Mouse (Mus musculus) hindbrain, embryonic 16.5 days (tissue): ENCODE data around the gene Vapb. TPM values are rescaled to one million over a fixed set of nuclear protein-coding genes. Genes with fewer than 3 reads are reported as not detected.

Experiments used
- ATAC-seq: fragments of 200-750 bp; cut with Nextera tagmentation; 2 replicates; pipeline ENCODE4 v1.8.0; 2017; ENCODE audit warnings: moderate TSS enrichment, moderate library complexity
- H3K27ac ChIP-seq: fragments of 300-500 bp; sonication (generic); 2 replicates; pipeline ENCODE4 v1.5.1; 2014; ENCODE audit warnings: low read depth, mild to moderate bottlenecking, control low read depth, low read length, moderate library complexity
- H3K27me3 ChIP-seq: fragments of 300-500 bp; sonication (generic); replicated peaks from 2 replicates; pipeline ENCODE4 v1.6.1; 2014; ENCODE audit warnings: low read length; ENCODE audit not compliant: control insufficient read depth, insufficient read depth
- H3K36me3 ChIP-seq: fragments of 300-500 bp; sonication (generic); 2 replicates; pipeline ENCODE4 v1.6.1; 2014; ENCODE audit warnings: mild to moderate bottlenecking, low read length, moderate library complexity, mixed read lengths; ENCODE audit not compliant: control insufficient read depth, insufficient read depth
- H3K4me1 ChIP-seq: fragments of 300-500 bp; sonication (generic); 2 replicates; pipeline ENCODE4 v1.6.1; 2014; ENCODE audit warnings: low read depth, low read length; ENCODE audit not compliant: control insufficient read depth, insufficient read depth
- H3K4me2 ChIP-seq: fragments of 300-500 bp; sonication (generic); 2 replicates; pipeline ENCODE4 v1.6.1; 2014; ENCODE audit warnings: mild to moderate bottlenecking, low read length, control low read depth, moderate library complexity
- H3K4me3 ChIP-seq: fragments of 300-500 bp; sonication (generic); 2 replicates; pipeline ENCODE4 v1.5.1; 2014; ENCODE audit warnings: mild to moderate bottlenecking, low read length, control low read depth, moderate library complexity
- H3K9ac ChIP-seq: fragments of 300-500 bp; sonication (generic); 2 replicates; pipeline ENCODE4 v1.6.1; 2014; ENCODE audit warnings: low read depth, mild to moderate bottlenecking, control low read depth, low read length, moderate library complexity
- H3K9me3 ChIP-seq: fragments of 300-500 bp; sonication (generic); 2 replicates; pipeline ENCODE4 v1.6.1; 2014; ENCODE audit warnings: mild to moderate bottlenecking, low read length, moderate library complexity; ENCODE audit not compliant: control insufficient read depth
- WGBS: fragments of 180-500 bp; shearing (Covaris S2); extraction: QIAGEN DNeasy Blood & Tissue Kit; methylation state at CpG from one replicate; pipeline ENCODE4 v1.1.7; 2014; 5-methylcytosine and 5-hydroxymethylcytosine counted together
- polyA plus RNA-seq: library from polyadenylated mRNA; unstranded; fragments of >200 nt; fragmentation: Nextera tagmentation; extraction: Ambion mirVana; gene quantifications from 2 replicates; pipeline ENCODE4 v1.2.1, GENCODE M21; 2015

The Vapb gene
- polyA plus RNA-seq, 1 experiment from 2014 or later: 22.1 TPM

- Histone ChIP-seq H3K4me1 (no peaks in the 10 kb centered on the region), H3K27me3 (no peaks in the 10 kb centered on the region), H3K27ac (no peak overlapping the region), H3K9me3 (no peaks in the 10 kb centered on the region), H3K4me2 (no peak overlapping the region), H3K9ac (no peak overlapping the region), H3K36me3 (no peaks in the 10 kb centered on the region), H3K4me3 (no peak overlapping the region)
- no peak for ATAC-seq
- 91% methylated on average over 7 of the region's 7 CpGs for WGBS
These were observed 69.3 kb downstream of the Vapb start for GRCm38 (mm10) chr2:173806621-173807020.

GRCm38 (mm10) chr2:173808942-173809341 lies 71.6 kb downstream of the Vapb start:
- Histone ChIP-seq H3K9me3 (no peaks in the 10 kb centered on the region), H3K4me1 (no peaks in the 10 kb centered on the region), H3K36me3 (no peaks in the 10 kb centered on the region), H3K4me2 (no peak overlapping the region), H3K27me3 (no peaks in the 10 kb centered on the region), H3K9ac (no peak overlapping the region), H3K27ac (no peak overlapping the region), H3K4me3 (no peak overlapping the region)
- no peak for ATAC-seq
- 88% methylated on average over 7 of the region's 7 CpGs for WGBS

GRCm38 (mm10) chr2:173810036-173810850 lies 72.9 kb downstream of the Vapb start:
- H3K4me2 ChIP-seq: no peak overlapping the region
- H3K9ac ChIP-seq: no peak overlapping the region
- H3K4me1 ChIP-seq: no peaks in the 10 kb centered on the region
- H3K36me3 ChIP-seq: no peaks in the 10 kb centered on the region
- H3K27me3 ChIP-seq: no peaks in the 10 kb centered on the region
- H3K4me3 ChIP-seq: no peak overlapping the region
- no peaks in the 10 kb centered on the region for H3K9me3 ChIP-seq
- ATAC-seq: no peak
- WGBS: 82% methylated on average over 15 of the region's 15 CpGs
- H3K27ac ChIP-seq: no peak overlapping the region

GRCm38 (mm10) chr2:173810851-173811130 lies 73.5 kb downstream of the Vapb start:
- Histone ChIP-seq H3K4me1 (no peaks in the 10 kb centered on the region), H3K27me3 (no peaks in the 10 kb centered on the region), H3K4me3 (no peak overlapping the region), H3K9me3 (no peaks in the 10 kb centered on the region), H3K27ac (no peak overlapping the region), H3K36me3 (no peaks in the 10 kb centered on the region), H3K4me2 (no peak overlapping the region), H3K9ac (no peak overlapping the region)
- 80% methylated on average over 5 of the region's 5 CpGs for whole genome bisulfite sequencing
- no peak for ATAC-seq

GRCm38 (mm10) chr2:173811850-173812249 lies 74.5 kb downstream of the Vapb start:
- 72% methylated on average over 8 of the region's 8 CpGs for WGBS

GRCm38 (mm10) chr2:173813071-173813470 lies 75.8 kb downstream of the Vapb start:
- Histone ChIP-seq H3K4me2 (no peak overlapping the region), H3K27me3 (no peaks in the 10 kb centered on the region), H3K9me3 (peaks cover 8% of the 10 kb centered on the region), H3K4me3 (no peak overlapping the region), H3K4me1 (no peaks in the 10 kb centered on the region), H3K27ac (no peak overlapping the region), H3K36me3 (no peaks in the 10 kb centered on the region), H3K9ac (no peak overlapping the region)
- 82% methylated on average over 5 of the region's 5 CpGs for WGBS
- ATAC-seq: no peak

More at GRCm38 (mm10) chr2:173811850-173812249, 74.5 kb downstream of the Vapb start:
- Histone ChIP-seq H3K4me1 (no peaks in the 10 kb centered on the region), H3K4me2 (no peak overlapping the region), H3K27me3 (no peaks in the 10 kb centered on the region), H3K4me3 (no peak overlapping the region), H3K9ac (no peak overlapping the region), H3K27ac (no peak overlapping the region), H3K9me3 (peaks cover 3% of the 10 kb centered on the region), H3K36me3 (no peaks in the 10 kb centered on the region)
- ATAC-seq: no peak

GRCm38 (mm10) chr2:173826287-173826686 lies 89.0 kb downstream of the Vapb start:
- Histone ChIP-seq H3K4me3 (no peak overlapping the region), H3K4me2 (no peak overlapping the region), H3K27ac (no peak overlapping the region), H3K9me3 (no peaks in the 10 kb centered on the region), H3K4me1 (peaks cover 3% of the 10 kb centered on the region; the same call in 1 of the 2 replicates), H3K36me3 (no peaks in the 10 kb centered on the region), H3K9ac (no peak overlapping the region), H3K27me3 (no peaks in the 10 kb centered on the region)
- WGBS: 86% methylated on average over 4 of the region's 4 CpGs
- ATAC-seq: no peak

- WGBS: 93% methylated on average over 9 of the region's 9 CpGs
- H3K9ac ChIP-seq: no peak overlapping the region
- peaks cover 3% of the 10 kb centered on the region; the same call in 1 of the 2 replicates for H3K4me1 ChIP-seq
- no peaks in the 10 kb centered on the region for H3K27me3 ChIP-seq
- H3K4me2 ChIP-seq: no peak overlapping the region
- H3K4me3 ChIP-seq: no peak overlapping the region
- no peaks in the 10 kb centered on the region for H3K36me3 ChIP-seq
- no peaks in the 10 kb centered on the region for H3K9me3 ChIP-seq
- no peak for ATAC-seq
- no peak overlapping the region for H3K27ac ChIP-seq
These were observed 89.9 kb downstream of the Vapb start for GRCm38 (mm10) chr2:173827228-173827627.

- Histone ChIP-seq H3K4me1 (peaks cover 3% of the 10 kb centered on the region; the same call in 1 of the 2 replicates), H3K36me3 (no peaks in the 10 kb centered on the region), H3K9ac (no peak overlapping the region), H3K9me3 (no peaks in the 10 kb centered on the region), H3K4me3 (no peak overlapping the region), H3K4me2 (no peak overlapping the region), H3K27ac (no peak overlapping the region), H3K27me3 (no peaks in the 10 kb centered on the region)
- ATAC-seq: no peak
- 80% methylated on average over 6 of the region's 6 CpGs for WGBS
These were observed 90.8 kb downstream of the Vapb start for GRCm38 (mm10) chr2:173828134-173828533.
